Mouse (Mus musculus) stomach, postnatal 0 days (tissue): Measurements from ENCODE around the gene Ube2k.

Experiments used
- CTCF ChIP-seq: IDR thresholded peaks from 2 replicates; pipeline ENCODE4 v1.5.1; 2016; ENCODE audit warnings: antibody characterized with exemption, low read depth, mild to moderate bottlenecking, moderate library complexity
- EP300 ChIP-seq: optimal IDR thresholded peaks from 2 replicates; pipeline ENCODE3; 2016; ENCODE audit warnings: antibody characterized with exemption

GRCm38 (mm10) chr5:65488725-65489124 is 48.3 kb upstream of the Ube2k start:
- TF ChIP-seq CTCF = no peak
- no peak for TF ChIP-seq EP300
